In genomic region chr1:173913256-173913791, GRCm38 (mm10) we compare ENCODE assay signal across 3 mouse cellular contexts. TPM values are rescaled to one million over a fixed set of nuclear protein-coding genes. Genes with fewer than 3 reads are reported as not detected.
"Had no signal": no experiment of that assay in that cellular context is flagged by ENCODE, and none has a peak within 500 bp of the region (broad histone marks: within the 10 kb centered on the region; RNA-seq: fewer than 3 reads in every experiment).

No protein-coding gene starts in this region.

RNA-seq across cellular contexts. Expression of gene Ifi211, which starts 0.5 kb away (rescaled TPM):
- total RNA-seq: layer of hippocampus, adult 2 months; layer of hippocampus, postnatal 10 days had no signal

RNA-seq across cellular contexts. Expression of gene Ifi203, which starts 29.1 kb away (rescaled TPM):
- polyA plus RNA-seq: midbrain, embryonic 11.5 days had no signal
